ENCODE assay signal across 8 mouse cellular contexts in genomic region chr5:103855483-103856211, GRCm38 (mm10). TPM values are rescaled to one million over a fixed set of nuclear protein-coding genes. Genes with fewer than 3 reads are reported as not detected.
DNase-seq lines count a peak whose midpoint lies in the region; ATAC-seq and TF ChIP-seq lines count a peak whose summit lies in the region.

No protein-coding gene starts in this region.

- peak; percentile 68 for DNase-seq in heart, embryonic 10.5 days (ENCODE audit: low spot score)
- DNase-seq in heart, postnatal 36 days: no peak
- peak; percentile 37 for DNase-seq in testis, postnatal 10 days (ENCODE audit: low spot score)
- DNase-seq in testis, postnatal 14 days (ENCODE audit: low spot score): no peak
- DNase-seq in liver, postnatal 0 days: no peak
- no peak for DNase-seq in left cerebral cortex, postnatal 10 days (ENCODE audit: extremely low spot score in 1 of 2, low spot score in 2 of 2)
- DNase-seq in adipocyte (ENCODE audit: low spot score): no peak
- DNase-seq in thymus, postnatal 10 days (ENCODE audit: low spot score in 2 of 2): no peak

- H3K9me3 ChIP-seq in heart, embryonic 10.5 days: no peaks in the 10 kb centered on the region
- H3K9me3 ChIP-seq in liver, postnatal 0 days (ENCODE audit: low read length): no peaks in the 10 kb centered on the region

- 71% methylated on average over 14 of the region's 14 CpGs for WGBS in heart, embryonic 10.5 days
- WGBS in liver, postnatal 0 days (ENCODE audit: insufficient replicate concordance): 77% methylated on average over 14 of the region's 14 CpGs

- H3K36me3 ChIP-seq in heart, embryonic 10.5 days: peaks cover 17% of the 10 kb centered on the region
- H3K36me3 ChIP-seq in liver, postnatal 0 days (replicated peaks; ENCODE audit: insufficient read depth, low read length): peaks cover 38% of the 10 kb centered on the region

- no peak overlapping the region for H3K4me2 ChIP-seq in liver, postnatal 0 days (ENCODE audit: low read depth, low read length)

- TF ChIP-seq EP300 in liver, postnatal 0 days (IDR thresholded peaks at IDR 0.05; ENCODE audit: low read depth): no peak

- peak; percentile 28 for ATAC-seq in liver, postnatal 0 days

- no peak for TF ChIP-seq CTCF in liver, postnatal 0 days (IDR thresholded peaks at IDR 0.05; ENCODE audit: low read depth)

- H3K9ac ChIP-seq in liver, postnatal 0 days (replicated peaks): no peak overlapping the region

- intact Hi-C loops in heart, postnatal 36 days (cut with DNase I): loop anchor here (1.0 to 5.0 kb wide), 2 partner anchors 72 to 182 kb away; no protein-coding TSS in a partner anchor
- intact Hi-C loops in left cerebral cortex, postnatal 10 days (cut with DNase I): loop anchor here (2.0 to 10.0 kb wide), 2 partner anchors 73 to 189 kb away; partner anchors contain the start of gene Nudt9

- no peaks in the 10 kb centered on the region for H3K27me3 ChIP-seq in heart, embryonic 10.5 days (ENCODE audit: insufficient read depth, poor library complexity, severe bottlenecking)
- H3K27me3 ChIP-seq in liver, postnatal 0 days (ENCODE audit: insufficient read depth, low read length): no peaks in the 10 kb centered on the region

- peaks cover 10% of the 10 kb centered on the region for H3K4me1 ChIP-seq in heart, embryonic 10.5 days
- H3K4me1 ChIP-seq in liver, postnatal 0 days (ENCODE audit: insufficient read depth): no peaks in the 10 kb centered on the region

- no peak overlapping the region for H3K27ac ChIP-seq in heart, embryonic 10.5 days
- no peak overlapping the region for H3K27ac ChIP-seq in liver, postnatal 0 days (ENCODE audit: low read depth)

- H3K4me3 ChIP-seq in heart, embryonic 10.5 days: no peak overlapping the region
- no peak overlapping the region for H3K4me3 ChIP-seq in liver, postnatal 0 days (ENCODE audit: low read depth, low read length)

RNA-seq across cellular contexts. Expression of gene Klhl8, which starts 55.4 kb away (rescaled TPM):
- polyA plus RNA-seq in heart, embryonic 10.5 days (2016; fragmentation: Nextera tagmentation; extraction: Ambion mirVana): 7.2 and 9.3 TPM in 2 replicates
- total RNA-seq in heart, postnatal 36 days (2021): 10 to 100 TPM; 11.1 to 12.8 TPM
- 1.5 and 1.9 TPM in 2 replicates for polyA plus RNA-seq in liver, postnatal 0 days (2015; fragmentation: Nextera tagmentation; extraction: Ambion mirVana)
- 10 to 100 TPM; 37.8 to 40.5 TPM for total RNA-seq in left cerebral cortex, postnatal 10 days (2021)

Comparison
In these comparisons a context has a peak if more than half of its experiments do, and no peak if none do; other contexts are left out.
1. DNase-seq: peak in heart, embryonic 10.5 days (single experiment) and testis, postnatal 10 days (single experiment); none in heart, postnatal 36 days (0 of 2), testis, postnatal 14 days (single experiment), liver, postnatal 0 days (single experiment), left cerebral cortex, postnatal 10 days (0 of 2), adipocyte (single experiment) and thymus, postnatal 10 days (0 of 2).